Mouse (Mus musculus) cortical plate, adult 2 months (tissue): Measurements from ENCODE around the gene Gm9789.

Experiments
- CTCF ChIP-seq: fragments of 200-500 bp; IDR thresholded peaks from 2 replicates; pipeline ENCODE4 v1.5.1; 2011; ENCODE audit warnings: mild to moderate bottlenecking, control low read depth, low read length; ENCODE audit not compliant: insufficient read depth; ENCODE audit errors: extremely low read depth
- POLR2A ChIP-seq: fragments of 200-500 bp; IDR thresholded peaks from 2 replicates; pipeline ENCODE4 v1.6.1; 2011; ENCODE audit warnings: mild to moderate bottlenecking, low read length, control low read depth; ENCODE audit not compliant: insufficient read depth; ENCODE audit errors: extremely low read depth

- TF ChIP-seq CTCF: no peak
- TF ChIP-seq POLR2A: no peak
Observed at GRCm38 (mm10) chr16:89205561-89205960, 47.8 kb downstream of the Gm9789 start, which contains the start of gene Krtap20-2.
